ENCODE assay signal across 35 mouse cellular contexts in genomic region chr19:34222805-34223204, GRCm38 (mm10). TPM values are rescaled to one million over a fixed set of nuclear protein-coding genes. Genes with fewer than 3 reads are reported as not detected.
"Had no signal": no experiment of that assay in that cellular context is flagged by ENCODE, and none has a peak within 500 bp of the region (broad histone marks: within the 10 kb centered on the region; RNA-seq: fewer than 3 reads in every experiment).

No protein-coding gene starts in this region.

- H3K9ac ChIP-seq: limb, embryonic 12.5 days; limb, embryonic 13.5 days; limb, embryonic 15.5 days; liver, embryonic 12.5 days; liver, embryonic 13.5 days; liver, embryonic 14.5 days; liver, embryonic 15.5 days; liver, postnatal 0 days; lung, embryonic 14.5 days; lung, embryonic 15.5 days; midbrain, embryonic 12.5 days; midbrain, embryonic 13.5 days; midbrain, embryonic 15.5 days had no signal

- H3K4me3 ChIP-seq: left cerebral cortex, adult 2 months; limb, embryonic 10.5 days; limb, embryonic 12.5 days; limb, embryonic 13.5 days; limb, embryonic 15.5 days; liver, embryonic 12.5 days; liver, embryonic 13.5 days; liver, embryonic 15.5 days; lung, embryonic 15.5 days; megakaryocyte, embryonic 14.5 days; midbrain, embryonic 10.5 days; midbrain, embryonic 12.5 days; midbrain, embryonic 13.5 days; midbrain, embryonic 15.5 days; myocyte had no signal

- H3K4me1 ChIP-seq: limb, embryonic 15.5 days; liver, embryonic 15.5 days; lung, embryonic 15.5 days; midbrain, embryonic 10.5 days; midbrain, embryonic 12.5 days; midbrain, embryonic 13.5 days; midbrain, embryonic 15.5 days had no signal

- DNase-seq: left cerebral cortex, postnatal 4 days; liver; liver, embryonic 13.5 days; liver, postnatal 0 days; lung, adult 18-20 months; lung, adult 2 months; lung, embryonic 14.5 days; lung, postnatal 10 days; lung, postnatal 14 days; lung, postnatal 36 days; lung, postnatal 4 days; midbrain, embryonic 14.5 days had no signal

- H3K9me3 ChIP-seq: limb, embryonic 10.5 days; limb, embryonic 12.5 days; limb, embryonic 13.5 days; limb, embryonic 15.5 days; liver, embryonic 12.5 days; liver, embryonic 13.5 days; liver, embryonic 15.5 days; lung, embryonic 15.5 days; megakaryocyte, embryonic 14.5 days; midbrain, embryonic 10.5 days; midbrain, embryonic 12.5 days; midbrain, embryonic 13.5 days; midbrain, embryonic 15.5 days had no signal

- H3K27me3 ChIP-seq: limb, embryonic 12.5 days; limb, embryonic 13.5 days; limb, embryonic 15.5 days; liver, embryonic 12.5 days; liver, embryonic 13.5 days; liver, embryonic 15.5 days; lung, embryonic 15.5 days; megakaryocyte, embryonic 14.5 days; midbrain, embryonic 12.5 days; midbrain, embryonic 13.5 days; midbrain, embryonic 15.5 days had no signal

- ATAC-seq: liver, embryonic 12.5 days; liver, postnatal 0 days; lung, postnatal 0 days; midbrain, embryonic 13.5 days; midbrain, embryonic 15.5 days had no signal

- H3K4me2 ChIP-seq: limb, embryonic 12.5 days; limb, embryonic 13.5 days; limb, embryonic 15.5 days; liver, embryonic 11.5 days; liver, embryonic 12.5 days; liver, embryonic 13.5 days; liver, embryonic 15.5 days; lung, embryonic 14.5 days; lung, embryonic 15.5 days; midbrain, embryonic 12.5 days; midbrain, embryonic 13.5 days; midbrain, embryonic 15.5 days had no signal

- H3K36me3 ChIP-seq: limb, embryonic 12.5 days; liver, embryonic 12.5 days; liver, embryonic 13.5 days; liver, embryonic 15.5 days; lung, embryonic 15.5 days; midbrain, embryonic 10.5 days; midbrain, embryonic 12.5 days; midbrain, embryonic 13.5 days; midbrain, embryonic 15.5 days had no signal

- H3K27ac ChIP-seq: left cerebral cortex, adult 2 months; limb, embryonic 10.5 days; limb, embryonic 12.5 days; limb, embryonic 13.5 days; limb, embryonic 15.5 days; liver, embryonic 12.5 days; liver, embryonic 13.5 days; liver, embryonic 14.5 days; liver, embryonic 15.5 days; lung, embryonic 15.5 days; macrophage; midbrain, embryonic 10.5 days; midbrain, embryonic 12.5 days; midbrain, embryonic 13.5 days; midbrain, embryonic 15.5 days had no signal

RNA-seq across cellular contexts. Expression of gene Acta2, which starts 32.6 kb away (rescaled TPM):
- total RNA-seq: megakaryocyte-erythroid progenitor cell, adult 5-6 weeks; monocyte, adult 5-6 weeks had no signal

RNA-seq across cellular contexts. Expression of gene Ankrd22, which starts 57.0 kb away (rescaled TPM):
- total RNA-seq: left cerebral cortex, adult 2 months; megakaryocyte-erythroid progenitor cell, adult 5-6 weeks; midbrain, postnatal 0 days; monocyte, adult 5-6 weeks had no signal
- polyA plus RNA-seq: limb, embryonic 11.5 days; liver, adult 2 months; liver, embryonic 11.5 days; liver, embryonic 12.5 days; lung, embryonic 14.5 days; midbrain, embryonic 12.5 days; midbrain, embryonic 13.5 days; midbrain, embryonic 14.5 days; midbrain, postnatal 0 days had no signal
